Mouse (Mus musculus) liver, postnatal 0 days (tissue): Measurements from ENCODE around the gene Tm4sf20.

Experiments
- CTCF ChIP-seq: sonication (generic); IDR thresholded peaks from 2 replicates; pipeline ENCODE4 v1.5.1; 2016; ENCODE audit warnings: antibody characterized with exemption, low read depth
- EP300 ChIP-seq: IDR thresholded peaks from 2 replicates; pipeline ENCODE4 v1.6.1; 2016; ENCODE audit warnings: antibody characterized with exemption, low read depth, mild to moderate bottlenecking

GRCm38 (mm10) chr1:82746408-82746807, 21.9 kb downstream of the Tm4sf20 start:
- TF ChIP-seq CTCF (no peak), EP300 (no peak)
